Mouse (Mus musculus): ENCODE measurements around the gene Hsd17b3.
A peak's percentile ranks its signal among the peaks of the same experiment; 100 is the strongest.

Hsd17b3 gene

GRCm38 (mm10) chr13:64089130-64089529 is at the start of gene Hsd17b3:
TSS of gene Hsd17b3 (minus strand) at chr13:64089230.
- DNase-seq (ENCODE audit: low spot score in 2 of 2), result no peak

GRCm38 (mm10) chr13:64129616-64130375 is 40.8 kb upstream of the Hsd17b3 start:
- peak in 1 of 2 experiments; percentile 50 for DNase-seq (ENCODE audit: low spot score in 2 of 2)

- DNase-seq (ENCODE audit: low spot score in 2 of 2), result peak; percentile 70 to 77
These were observed 40.0 kb upstream of the Hsd17b3 start, which contains the start of gene Slc35d2 for GRCm38 (mm10) chr13:64128858-64129615. TSS of gene Slc35d2 (minus strand) at chr13:64129368.

GRCm38 (mm10) chr13:64126316-64126715 is 37.3 kb upstream of the Hsd17b3 start:
- DNase-seq (ENCODE audit: low spot score in 2 of 2), result no peak

- DNase-seq (ENCODE audit: low spot score in 2 of 2), result no peak
These were observed 35.9 kb upstream of the Hsd17b3 start for GRCm38 (mm10) chr13:64124886-64125285.

- DNase-seq (ENCODE audit: low spot score in 2 of 2), result no peak
These were observed 34.6 kb upstream of the Hsd17b3 start for GRCm38 (mm10) chr13:64123491-64124188.

- DNase-seq (ENCODE audit: low spot score in 2 of 2), result no peak
These were observed 31.7 kb upstream of the Hsd17b3 start for GRCm38 (mm10) chr13:64120760-64121159.

GRCm38 (mm10) chr13:64117442-64117841 is 28.4 kb upstream of the Hsd17b3 start:
- no peak for DNase-seq (ENCODE audit: low spot score in 2 of 2)

- DNase-seq (ENCODE audit: low spot score in 2 of 2), result no peak
These were observed 21.4 kb upstream of the Hsd17b3 start for GRCm38 (mm10) chr13:64110421-64110820.

- no peak for DNase-seq (ENCODE audit: low spot score in 2 of 2)
These were observed 19.4 kb upstream of the Hsd17b3 start for GRCm38 (mm10) chr13:64108381-64108850.

GRCm38 (mm10) chr13:64107535-64107934 is 18.5 kb upstream of the Hsd17b3 start:
- DNase-seq (ENCODE audit: low spot score in 2 of 2), result no peak

- DNase-seq (ENCODE audit: low spot score in 2 of 2), result no peak
These were observed 18.1 kb upstream of the Hsd17b3 start for GRCm38 (mm10) chr13:64107105-64107504.

GRCm38 (mm10) chr13:64105690-64106089 is 16.7 kb upstream of the Hsd17b3 start:
- no peak for DNase-seq (ENCODE audit: low spot score in 2 of 2)

GRCm38 (mm10) chr13:64100186-64100585 is 11.2 kb upstream of the Hsd17b3 start:
- DNase-seq (ENCODE audit: low spot score in 2 of 2), result no peak

- no peak for DNase-seq (ENCODE audit: low spot score in 2 of 2)
These were observed 10.0 kb upstream of the Hsd17b3 start for GRCm38 (mm10) chr13:64098992-64099391.

- DNase-seq (ENCODE audit: low spot score in 2 of 2), result peak; percentile 22 to 51
These were observed 4.3 kb upstream of the Hsd17b3 start for GRCm38 (mm10) chr13:64093341-64093740.

GRCm38 (mm10) chr13:64092752-64093151 is 3.7 kb upstream of the Hsd17b3 start:
- no peak for DNase-seq (ENCODE audit: low spot score in 2 of 2)

GRCm38 (mm10) chr13:64092141-64092540 is 3.1 kb upstream of the Hsd17b3 start:
- no peak for DNase-seq (ENCODE audit: low spot score in 2 of 2)

- no peak for DNase-seq (ENCODE audit: low spot score in 2 of 2)
These were observed 2.0 kb upstream of the Hsd17b3 start for GRCm38 (mm10) chr13:64091006-64091405.

GRCm38 (mm10) chr13:64090278-64090677 is 1.2 kb upstream of the Hsd17b3 start:
- DNase-seq (ENCODE audit: low spot score in 2 of 2), result no peak

- no peak for DNase-seq (ENCODE audit: low spot score in 2 of 2)
These were observed 973 bp downstream of the Hsd17b3 start for GRCm38 (mm10) chr13:64088057-64088456.

GRCm38 (mm10) chr13:64086036-64086435 is 3.0 kb downstream of the Hsd17b3 start:
- DNase-seq (ENCODE audit: low spot score in 2 of 2), result no peak

All from urinary bladder, adult 18-20 months (tissue).